Mouse (Mus musculus): ENCODE data around the gene Prc1.

Prc1 gene

DNA sequence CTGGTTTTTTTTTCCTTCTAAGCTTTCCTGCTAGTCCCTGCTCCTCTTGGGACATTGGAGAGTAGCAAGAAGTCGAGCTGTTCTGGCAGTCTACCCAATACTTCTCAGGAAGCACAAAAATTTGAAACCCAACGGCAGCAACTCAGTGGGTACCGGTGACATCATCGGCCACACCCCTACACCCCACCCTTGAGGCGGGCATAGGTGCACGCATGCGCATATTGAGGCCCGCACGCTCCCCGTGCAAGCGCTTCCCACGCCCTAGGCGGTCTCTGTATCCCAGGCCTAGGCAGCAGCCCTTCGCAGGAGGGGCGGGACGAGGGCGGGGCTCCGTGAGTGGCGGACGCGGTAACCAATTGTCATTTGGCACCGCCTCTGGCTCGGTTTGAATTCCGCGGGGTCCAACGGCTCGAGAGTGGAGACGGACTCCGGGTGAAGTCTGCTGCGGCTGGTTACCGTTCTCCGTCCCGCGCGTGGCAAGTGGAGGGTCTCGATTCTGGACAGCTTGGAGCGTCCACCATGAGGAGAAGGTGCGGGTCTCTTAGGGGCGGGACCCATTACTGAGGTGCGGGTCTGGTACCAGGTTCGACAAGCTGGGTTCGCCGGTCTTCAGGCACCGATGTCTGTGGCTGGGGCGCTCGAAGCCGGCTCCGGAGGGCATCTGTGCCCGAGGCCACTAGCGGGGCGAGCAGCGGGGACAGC is at the start of gene Prc1:
TSS of gene Prc1 (plus strand) at position 389 of the 702 bp plus-strand sequence.
- DNase-seq (ENCODE audit: low spot score in 2 of 2), result peak; percentile 97 to 98

DNA sequence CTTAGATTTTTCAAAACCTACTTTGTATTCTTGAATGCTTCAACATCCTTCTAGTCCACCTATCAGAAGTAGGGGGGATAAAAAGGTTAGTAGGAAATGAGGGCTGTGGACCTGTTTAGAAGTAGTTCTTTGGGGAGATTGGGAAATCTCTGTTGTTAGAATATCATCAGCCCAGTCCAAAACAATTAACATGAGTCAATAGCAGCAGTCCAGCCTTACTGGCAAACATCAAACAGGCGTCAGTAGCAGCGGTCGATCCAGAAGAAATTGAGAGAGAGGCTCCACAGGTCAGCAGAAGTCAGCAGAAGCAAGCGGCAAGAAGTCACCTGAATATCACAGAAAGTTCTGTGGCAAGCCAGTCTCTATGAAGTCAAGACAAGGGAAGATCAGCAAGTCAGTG is 49.4 kb upstream of the Prc1 start:
- no peak for DNase-seq (ENCODE audit: low spot score in 2 of 2)

DNA sequence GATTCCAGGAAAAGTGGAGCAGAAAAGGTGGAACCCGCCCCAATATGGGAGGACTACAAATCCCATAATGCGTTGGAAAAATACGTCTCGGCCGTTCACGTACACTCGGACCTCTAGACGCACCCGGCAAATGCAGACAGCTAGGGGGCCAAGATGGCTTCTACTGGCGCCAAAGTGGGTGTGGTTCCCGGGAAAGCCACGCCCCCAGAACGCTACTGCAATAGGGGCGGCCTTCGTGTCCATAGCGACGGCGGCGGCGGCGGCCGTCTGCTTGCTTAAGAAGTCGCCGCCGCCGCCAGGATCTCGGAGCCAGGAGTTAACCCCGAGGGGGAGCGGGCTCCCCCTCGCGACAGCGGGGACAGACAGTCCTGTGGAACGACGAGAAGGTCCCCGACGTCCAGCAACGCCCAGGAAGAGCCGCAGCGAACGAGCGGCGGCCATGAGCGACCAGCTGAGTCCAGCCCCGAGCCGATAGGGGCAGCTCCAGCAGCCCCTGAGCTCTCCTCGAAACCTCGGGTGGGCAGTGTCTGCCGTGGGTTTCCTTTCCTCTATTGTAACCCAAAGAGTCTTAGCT is 48.0 kb upstream of the Prc1 start, which contains the start of gene Ttll13:
TSS of gene Ttll13 (plus strand) at position 229 of the 574 bp plus-strand sequence.
- peak; percentile 94 to 97 for DNase-seq (ENCODE audit: low spot score in 2 of 2)

DNA sequence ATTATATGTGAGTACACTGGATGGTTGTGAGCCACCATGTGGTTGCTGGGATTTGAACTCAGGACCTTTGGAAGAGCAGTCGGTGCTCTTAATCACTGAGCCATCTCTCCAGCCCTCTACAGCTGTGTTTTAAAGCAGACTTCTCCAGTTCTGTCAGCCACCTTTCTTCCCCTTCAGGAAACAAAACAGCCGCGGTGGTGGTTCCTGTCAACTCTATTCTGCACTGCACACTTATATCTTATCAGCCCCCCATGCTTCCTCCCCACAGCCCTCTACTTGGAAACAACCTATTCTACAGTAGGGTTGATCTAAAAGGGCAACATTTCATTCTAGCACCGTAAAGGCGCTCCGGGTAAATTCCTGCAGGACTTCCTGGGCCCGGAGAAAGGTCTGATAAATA is 47.4 kb upstream of the Prc1 start:
- DNase-seq (ENCODE audit: low spot score in 2 of 2), result no peak

DNA sequence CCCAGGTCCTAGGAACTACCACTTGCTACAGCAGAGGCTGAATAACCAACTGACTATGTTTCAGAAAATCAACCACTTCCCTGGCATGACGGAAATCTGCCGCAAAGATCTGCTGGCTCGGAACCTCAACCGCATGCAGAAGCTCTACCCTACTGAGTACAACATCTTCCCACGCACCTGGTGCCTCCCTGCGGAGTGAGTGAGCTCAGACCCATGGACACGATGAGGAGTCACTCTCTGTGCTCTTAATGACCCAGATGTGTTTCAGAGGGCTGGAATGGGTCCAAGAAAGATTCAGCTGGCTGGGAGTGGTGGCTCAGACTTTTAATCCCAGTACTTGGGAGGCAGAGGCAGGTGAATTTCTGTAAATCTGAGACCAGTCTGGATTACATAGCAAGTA is 41.8 kb upstream of the Prc1 start:
- no peak for DNase-seq (ENCODE audit: low spot score in 2 of 2)

DNA sequence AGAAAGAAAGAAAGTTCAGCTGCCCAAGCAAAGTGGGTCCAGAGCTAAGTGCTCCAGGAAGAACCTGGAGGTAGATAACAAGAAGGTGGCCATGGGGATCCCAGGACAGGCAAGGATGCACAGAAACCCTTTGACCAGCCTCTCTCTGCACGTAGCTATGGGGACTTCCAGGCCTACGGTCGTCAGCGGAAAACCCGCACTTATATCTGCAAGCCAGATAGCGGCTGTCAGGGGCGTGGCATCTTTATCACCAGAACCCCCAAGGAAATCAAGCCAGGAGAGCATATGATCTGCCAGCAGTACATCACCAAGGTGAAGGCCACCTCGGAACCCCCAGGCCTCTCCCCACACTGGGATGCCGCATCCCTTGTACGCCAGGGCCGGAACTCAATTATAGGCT is 41.4 kb upstream of the Prc1 start:
- no peak for DNase-seq (ENCODE audit: low spot score in 2 of 2)

DNA sequence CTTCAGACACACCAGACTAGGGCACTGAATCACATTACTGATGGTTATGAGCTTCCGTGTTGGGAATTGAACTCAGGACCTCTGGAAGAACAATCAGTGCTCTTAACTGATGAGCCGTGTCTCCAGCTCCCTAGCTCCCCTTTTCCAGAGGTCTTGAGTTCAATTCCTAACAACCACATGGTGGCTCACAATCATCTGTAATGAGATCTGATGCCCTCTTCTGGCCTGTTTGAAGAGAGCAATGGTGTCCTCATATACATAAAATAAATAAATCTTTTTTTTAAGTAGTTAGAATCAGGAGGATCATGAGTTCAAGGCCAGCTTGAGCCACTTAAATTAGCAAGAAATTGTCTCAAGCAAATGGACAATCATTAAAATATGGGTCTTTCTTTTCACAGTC is 38.3 kb upstream of the Prc1 start:
- no peak for DNase-seq (ENCODE audit: low spot score in 2 of 2)

DNA sequence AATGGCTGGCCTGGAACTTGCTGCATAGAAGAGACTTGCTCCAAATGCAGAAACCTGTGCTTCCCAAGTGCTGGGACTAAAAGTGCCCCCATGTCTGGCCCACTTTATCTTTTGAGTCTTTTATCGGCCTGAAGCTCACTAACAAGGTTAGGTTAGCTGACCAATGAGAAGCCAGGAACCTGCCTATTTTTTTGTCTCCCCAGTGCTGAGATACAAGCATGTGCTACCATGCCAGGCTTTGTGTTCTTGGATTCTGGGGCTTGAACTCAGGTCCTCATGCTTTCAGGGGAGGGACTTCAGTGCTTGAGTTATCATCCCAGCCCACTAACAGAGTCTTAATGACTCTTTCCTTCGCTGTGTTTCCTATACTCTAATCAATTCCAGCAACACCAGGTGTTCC is 36.5 kb upstream of the Prc1 start:
- no peak for DNase-seq (ENCODE audit: low spot score in 2 of 2)

DNA sequence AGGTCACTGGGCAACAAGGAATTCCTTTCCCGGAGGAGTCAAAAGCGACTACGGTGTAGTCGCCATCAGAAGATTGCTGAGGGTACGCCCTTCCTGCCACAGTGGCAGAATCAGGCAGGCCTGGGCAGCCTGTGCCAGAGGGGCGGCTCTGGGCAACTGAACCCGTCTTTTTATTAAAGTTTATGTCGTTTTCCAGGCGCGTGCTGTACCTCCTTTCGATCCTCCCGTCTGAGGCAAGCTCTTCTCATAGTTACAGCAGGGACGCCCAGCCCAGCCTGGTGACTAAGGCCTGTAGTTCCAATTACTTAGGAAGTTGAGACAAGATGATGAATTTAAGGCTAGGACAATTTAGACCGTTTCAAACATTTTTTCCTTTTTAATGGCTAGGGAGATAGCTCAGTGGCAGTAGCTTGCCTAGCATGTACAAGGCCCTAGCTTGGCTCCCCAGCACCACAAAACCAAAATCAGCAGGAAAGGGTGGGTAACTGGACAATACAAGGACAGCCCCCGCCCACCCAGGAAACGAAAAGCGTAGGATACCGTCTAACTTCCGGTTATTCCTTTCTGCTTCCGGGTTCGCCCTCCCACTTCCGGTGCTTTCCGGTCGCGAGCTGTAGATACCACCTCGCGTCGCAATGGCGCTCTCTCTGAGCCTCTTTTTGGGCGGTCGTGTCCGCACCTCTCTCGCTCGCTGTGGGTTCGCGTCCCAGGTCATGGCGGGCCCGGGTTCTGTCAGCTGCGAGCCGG is 33.5 kb upstream of the Prc1 start, which contains the start of gene Ngrn:
TSS of gene Ngrn (plus strand) at position 591 of the 747 bp plus-strand sequence.
- DNase-seq (ENCODE audit: low spot score in 2 of 2), result peak; percentile 72 to 84

DNA sequence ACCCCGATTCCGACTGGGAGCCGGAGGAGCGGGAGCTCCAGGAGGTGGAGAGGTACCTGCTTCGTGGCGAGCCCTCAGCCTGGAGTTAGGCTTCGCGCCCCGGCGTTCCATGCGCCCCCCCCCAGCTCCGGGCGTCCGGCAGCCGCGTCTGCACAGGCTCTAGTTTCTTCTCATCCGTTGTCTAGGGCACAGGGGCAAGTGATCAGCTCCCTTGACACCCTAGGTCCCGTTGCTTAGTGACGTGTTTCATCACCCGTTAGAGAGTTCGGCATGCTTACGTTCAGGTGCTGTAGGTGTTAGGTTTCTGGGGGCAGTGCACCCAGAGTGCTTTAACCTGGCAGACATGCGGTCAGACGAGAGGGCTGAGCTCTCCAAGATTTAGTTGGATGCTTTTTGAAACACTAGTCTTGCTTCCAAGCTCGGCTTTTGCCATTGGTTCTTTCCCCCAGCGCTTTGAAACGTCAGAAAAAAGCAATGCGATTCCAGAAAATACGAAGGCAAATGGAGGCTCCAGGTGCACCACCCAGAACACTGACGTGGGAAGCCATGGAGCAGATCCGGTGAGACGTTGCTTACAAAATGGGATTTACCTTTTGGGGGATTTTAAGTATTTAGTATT is 32.8 kb upstream of the Prc1 start:
- no peak for DNase-seq (ENCODE audit: low spot score in 2 of 2)

DNA sequence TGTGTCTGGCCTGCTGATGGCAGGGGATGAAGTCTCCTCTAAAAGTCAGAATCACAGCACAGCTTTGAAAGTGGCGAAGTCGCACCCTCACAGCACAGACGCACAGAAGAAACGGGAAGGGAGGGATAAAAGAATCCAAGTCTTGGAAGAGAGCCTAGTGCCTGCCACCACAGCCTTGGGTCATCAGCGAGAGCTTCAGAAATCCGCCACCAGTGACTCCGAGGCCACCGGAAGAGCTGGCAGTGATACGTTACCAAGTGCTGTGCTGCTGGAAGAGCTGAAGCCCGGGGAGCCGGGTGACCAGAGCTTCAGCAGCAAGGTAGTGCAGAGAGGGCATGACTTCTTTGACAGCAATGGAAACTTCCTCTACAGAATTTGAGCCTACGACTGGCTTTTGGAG is 29.6 kb upstream of the Prc1 start:
- DNase-seq (ENCODE audit: low spot score in 2 of 2), result no peak

DNA sequence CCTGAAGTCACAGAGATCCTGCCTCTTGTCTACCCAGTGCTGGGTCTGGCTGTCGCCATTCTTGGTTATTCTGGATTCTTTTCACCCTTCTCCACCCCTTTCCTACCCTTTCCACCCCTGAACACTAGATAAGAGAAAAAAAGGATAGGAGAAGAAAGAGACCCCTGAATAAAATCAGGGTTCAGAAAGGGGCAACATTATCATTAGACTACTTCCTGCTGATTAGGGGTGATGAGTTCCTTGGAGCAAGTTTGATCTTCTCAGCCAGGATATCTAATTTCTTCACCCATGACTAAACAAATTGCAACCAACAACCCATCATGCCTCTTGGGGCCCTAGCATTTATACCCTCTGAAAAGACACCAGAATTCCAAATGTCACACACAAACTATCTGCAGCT is 26.5 kb upstream of the Prc1 start:
- no peak for DNase-seq (ENCODE audit: low spot score in 2 of 2)

DNA sequence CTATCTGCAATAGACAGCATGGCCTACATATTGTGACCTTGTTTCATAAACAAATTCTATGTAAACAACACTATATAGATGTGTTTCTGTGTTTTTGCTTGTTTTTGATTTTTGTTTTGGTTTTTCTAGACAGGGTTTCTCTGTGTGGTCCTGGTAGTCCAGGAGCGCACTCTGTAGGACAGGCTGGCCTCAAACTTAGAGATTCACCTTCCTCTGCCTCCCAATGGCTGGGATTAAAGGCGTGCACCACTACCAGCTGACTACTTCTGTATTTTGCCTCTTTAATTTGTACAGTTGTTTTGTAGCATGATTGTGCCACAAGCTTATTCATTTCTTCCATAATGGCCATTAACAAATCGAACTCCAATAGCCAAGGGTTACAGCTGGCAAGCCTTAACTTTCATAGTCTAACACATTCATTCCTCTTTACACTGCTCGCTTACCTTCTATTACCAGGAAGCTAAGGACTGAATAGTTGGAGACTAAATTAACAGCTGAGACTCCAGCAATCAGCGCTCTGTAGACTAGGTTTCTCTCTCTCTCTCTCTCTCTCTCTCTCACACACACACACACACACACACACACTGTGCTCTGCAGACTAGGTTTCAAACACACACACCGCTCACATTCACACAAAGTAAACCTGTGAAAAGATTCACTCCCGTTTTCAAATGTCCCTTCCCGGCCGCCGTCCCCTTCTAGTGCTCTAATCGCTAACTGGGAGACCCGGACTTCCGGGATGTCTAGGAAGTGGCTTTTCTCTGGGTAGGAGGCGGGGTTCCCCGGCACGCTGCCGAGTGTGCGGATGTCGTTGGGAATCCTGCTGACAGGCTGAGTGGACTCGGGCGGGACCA is 25.1 kb upstream of the Prc1 start, which contains the start of gene Vps33b:
TSS of gene Vps33b (plus strand) at position 753 of the 854 bp plus-strand sequence.
- peak; percentile 93 to 94 for DNase-seq (ENCODE audit: low spot score in 2 of 2)

DNA sequence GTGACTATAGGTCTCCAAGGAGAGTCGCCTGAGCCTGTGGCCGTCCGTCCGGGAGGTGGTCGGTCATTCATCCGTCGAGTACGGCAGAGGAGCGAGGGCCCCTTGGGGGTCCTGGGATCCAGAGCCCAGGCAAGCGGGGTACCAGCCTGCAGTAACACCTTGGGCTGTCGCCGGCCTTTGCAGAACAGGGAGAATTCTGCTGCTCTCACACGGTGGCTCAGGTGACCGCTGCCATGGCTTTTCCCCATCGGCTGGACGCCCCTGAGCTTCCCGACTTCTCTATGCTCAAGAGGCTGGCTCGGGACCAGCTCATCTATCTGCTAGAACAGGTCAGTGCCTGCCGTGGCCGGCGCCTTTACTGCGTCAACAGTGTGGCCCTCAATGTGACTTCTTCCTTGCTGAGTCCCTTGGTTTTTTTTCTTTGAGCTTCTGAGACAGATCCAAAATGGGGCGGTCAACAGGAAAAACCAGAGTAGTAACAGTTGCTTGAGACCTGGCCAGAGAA is 24.4 kb upstream of the Prc1 start:
- DNase-seq (ENCODE audit: low spot score in 2 of 2), result no peak

DNA sequence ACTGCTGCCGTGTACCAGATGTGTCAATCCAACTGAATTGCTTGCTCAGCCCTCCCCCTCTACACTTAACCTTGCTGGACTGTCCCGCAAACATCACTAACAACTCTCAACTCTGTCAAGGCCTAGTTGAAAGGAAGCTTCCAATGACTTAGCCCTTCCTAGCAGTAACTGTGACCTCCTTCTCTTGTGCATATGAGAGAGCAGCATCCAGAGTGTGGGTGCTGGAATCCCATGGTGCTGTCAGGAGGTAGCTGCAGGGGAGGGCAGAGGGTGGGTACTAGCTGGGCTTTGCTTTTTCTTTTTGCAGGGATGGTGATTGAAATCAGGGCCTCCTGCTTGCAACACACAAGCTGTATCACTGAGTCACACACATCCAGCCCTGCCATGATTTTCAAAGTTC is 20.8 kb upstream of the Prc1 start:
- no peak for DNase-seq (ENCODE audit: low spot score in 2 of 2)

DNA sequence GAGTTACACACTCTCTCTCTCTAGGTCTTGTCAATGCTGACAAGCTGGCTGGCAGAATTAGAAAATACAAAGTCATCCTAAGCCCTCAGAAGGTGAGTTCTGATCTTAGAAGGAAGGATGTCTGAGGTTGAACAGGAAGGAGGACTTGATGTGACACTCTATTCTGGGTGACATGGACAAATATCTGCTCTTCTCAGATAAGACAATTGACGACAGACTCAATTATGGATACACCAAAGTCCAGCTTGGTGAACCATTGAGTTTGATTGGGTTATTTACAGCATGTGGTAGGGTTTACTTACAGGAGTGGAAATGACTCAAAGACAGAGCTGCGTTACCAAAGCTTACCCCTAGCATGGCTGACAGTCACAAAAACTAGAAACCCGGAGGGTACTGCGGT is 17.9 kb upstream of the Prc1 start:
- no peak for DNase-seq (ENCODE audit: low spot score in 2 of 2)

DNA sequence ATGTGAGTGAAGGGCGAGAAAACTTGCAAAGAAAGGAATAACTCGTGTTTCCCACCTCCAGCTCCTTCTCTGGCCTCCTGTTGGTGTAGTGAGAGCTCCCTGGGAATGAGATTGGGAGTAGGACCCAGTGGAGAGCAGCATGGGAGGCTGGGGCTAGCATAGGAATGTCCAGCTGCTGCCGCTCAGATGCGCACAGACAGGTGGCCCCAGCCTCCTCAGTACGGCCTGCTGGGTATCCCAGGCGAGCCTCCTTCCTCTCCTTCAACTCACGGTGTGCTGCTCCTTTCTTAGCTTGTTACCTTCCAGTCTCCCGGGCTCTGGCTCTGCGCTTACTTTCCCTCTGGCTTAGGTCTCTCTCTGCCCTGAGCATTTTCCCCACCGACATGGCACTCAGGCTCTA is 14.2 kb upstream of the Prc1 start:
- no peak for DNase-seq (ENCODE audit: low spot score in 2 of 2)

DNA sequence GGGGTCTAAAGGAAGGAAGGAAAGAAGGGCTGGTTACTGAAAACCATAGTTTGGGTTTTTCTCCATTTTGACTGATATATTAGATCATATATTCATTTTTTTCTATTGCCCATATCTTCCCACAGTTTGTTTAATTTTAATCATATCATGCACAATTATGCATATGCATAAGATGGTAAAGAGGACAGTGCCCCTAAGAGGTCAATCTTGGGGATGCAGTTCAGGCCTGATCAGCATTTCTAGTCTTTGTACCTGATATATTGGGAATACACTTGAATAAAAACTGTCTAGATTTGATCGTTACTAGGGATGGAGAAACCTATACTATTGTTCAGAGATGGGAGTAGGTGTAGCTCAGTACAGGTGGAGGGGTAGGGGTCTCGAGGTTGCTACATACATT is 13.3 kb upstream of the Prc1 start:
- DNase-seq (ENCODE audit: low spot score in 2 of 2), result no peak

DNA sequence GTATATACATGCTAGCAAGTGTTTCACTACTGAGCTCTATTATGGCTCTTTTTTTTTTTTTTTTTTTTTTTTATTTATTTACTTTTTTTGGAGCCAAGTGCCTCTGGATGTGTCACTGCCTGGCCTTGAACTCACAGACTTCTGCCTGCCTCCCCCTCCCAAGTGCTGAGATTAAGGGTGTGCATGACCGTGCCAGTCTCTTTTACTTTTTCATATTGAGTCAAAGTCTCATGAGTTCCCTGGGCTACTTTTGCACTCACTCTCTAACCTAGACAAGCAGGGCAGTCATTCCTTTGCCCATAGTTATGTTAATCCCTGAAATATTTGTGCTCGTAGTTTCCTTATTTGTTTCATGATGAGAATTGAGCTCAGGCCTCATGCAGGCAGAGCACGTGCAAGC is 12.6 kb upstream of the Prc1 start:
- no peak for DNase-seq (ENCODE audit: low spot score in 2 of 2)

DNA sequence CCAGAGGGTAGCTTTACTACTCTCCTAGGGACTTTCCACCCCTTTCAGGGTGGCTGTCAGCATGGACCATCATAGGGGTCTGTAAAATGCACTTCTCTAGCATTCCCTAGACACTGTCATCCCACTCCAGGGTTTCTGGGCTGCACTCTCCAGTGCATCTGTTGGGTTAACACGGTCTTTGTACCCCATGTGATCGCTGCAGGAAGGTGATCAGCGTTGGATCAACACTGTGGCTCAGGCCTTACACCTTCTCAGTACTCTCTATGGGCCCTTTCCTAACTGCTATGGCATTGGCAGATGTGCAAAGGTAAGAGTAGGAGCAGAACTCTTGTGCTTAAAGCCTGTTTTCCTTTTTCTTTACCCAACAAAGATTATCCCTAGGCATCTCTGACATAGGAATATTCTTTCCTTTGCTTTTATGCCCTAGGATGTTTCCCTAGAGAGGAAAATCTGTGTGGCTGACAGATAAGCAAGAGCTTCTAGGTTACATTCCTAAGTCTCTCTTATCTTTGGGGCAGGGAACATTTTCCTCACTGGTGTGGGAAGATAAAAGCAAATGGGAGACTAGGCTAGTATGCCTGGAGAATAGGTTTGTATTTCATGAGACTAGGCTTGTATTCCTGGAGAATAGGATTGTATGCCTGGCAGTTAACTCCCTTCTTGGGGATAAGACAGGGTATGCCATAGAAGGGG is 10.9 kb upstream of the Prc1 start:
- DNase-seq (ENCODE audit: low spot score in 2 of 2), result no peak

DNA sequence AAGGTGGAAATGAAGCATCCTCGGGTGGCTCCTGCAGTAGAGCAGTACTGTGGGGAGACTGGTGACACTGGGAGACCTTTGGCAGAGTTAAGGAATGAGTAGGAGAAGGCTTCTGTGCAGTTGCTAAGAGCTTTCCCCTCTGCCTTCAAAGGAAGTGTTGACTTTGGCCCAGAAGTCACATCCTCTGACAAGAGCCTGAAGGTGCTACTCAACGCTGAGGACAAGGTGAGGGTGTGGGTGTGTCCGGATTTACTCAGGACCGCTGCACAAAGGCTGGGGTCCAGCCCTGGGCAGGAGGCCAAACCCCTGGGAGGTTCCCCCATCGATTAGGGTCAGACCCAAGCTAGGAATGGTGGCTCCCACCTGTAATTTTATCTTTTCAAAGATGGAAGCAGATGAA is 9.9 kb upstream of the Prc1 start:
- no peak for DNase-seq (ENCODE audit: low spot score in 2 of 2)
